Mouse (Mus musculus) thymus, postnatal 14 days (tissue): ENCODE results near the gene 4931417E11Rik.
A peak's percentile ranks its signal among the peaks of the same experiment; 100 is the strongest.

ENCODE experiments used
- DNase-seq: peaks from one replicate; pipeline ENCODE4 v3.0.0; 2021

The 4931417E11Rik gene

DNA sequence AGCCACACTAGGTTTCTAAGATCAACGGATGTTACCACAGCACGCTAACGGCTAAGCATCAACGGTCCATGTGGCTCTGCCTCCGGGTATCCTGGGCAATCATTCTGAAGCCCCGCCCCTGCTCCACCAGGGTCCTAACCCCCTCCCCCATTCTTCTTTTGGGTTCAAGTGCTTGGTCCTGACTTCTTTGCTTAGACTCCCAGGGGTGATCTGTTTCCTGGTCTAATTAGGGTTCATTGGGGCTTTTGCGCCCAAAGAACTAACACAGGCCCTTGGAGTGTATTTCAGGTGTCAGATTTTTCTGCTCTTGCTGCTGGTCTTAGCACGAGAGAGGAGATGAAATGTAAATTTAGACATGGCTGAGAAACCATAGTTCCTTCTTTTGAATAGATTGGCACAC, at the start of gene 4931417E11Rik:
4931417E11Rik (minus strand) TSS at position 101 of the 400 bp plus-strand sequence.
- no peak for DNase-seq

DNA sequence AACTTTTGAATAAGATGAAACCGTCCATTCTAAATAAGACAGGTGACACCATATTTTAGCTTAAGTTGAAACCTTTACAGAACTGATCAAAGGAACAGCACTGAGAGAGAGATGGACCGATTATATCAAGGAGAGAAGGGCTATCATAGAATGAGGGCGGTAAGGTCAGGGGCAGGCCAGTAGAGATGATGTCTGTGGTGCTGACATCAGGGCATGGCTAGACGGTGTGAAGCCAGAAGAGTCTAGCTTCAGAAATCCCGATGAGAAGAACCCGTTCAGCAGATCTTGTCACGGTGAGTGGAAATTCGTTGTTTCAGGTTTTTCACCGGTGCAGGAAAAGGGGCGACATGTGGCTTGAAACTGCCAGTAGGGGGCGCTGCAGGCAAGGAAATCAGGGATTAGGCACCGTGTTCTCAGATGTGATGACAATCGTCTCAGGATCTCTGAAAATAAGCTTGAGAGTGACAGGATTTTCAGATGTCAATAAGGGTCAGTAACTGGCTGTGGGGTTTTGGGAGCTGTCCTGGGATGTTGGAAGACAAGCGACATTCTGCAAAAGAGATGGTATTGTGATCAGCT, 48.4 kb upstream of the 4931417E11Rik start:
- peak; percentile 4 for DNase-seq

DNA sequence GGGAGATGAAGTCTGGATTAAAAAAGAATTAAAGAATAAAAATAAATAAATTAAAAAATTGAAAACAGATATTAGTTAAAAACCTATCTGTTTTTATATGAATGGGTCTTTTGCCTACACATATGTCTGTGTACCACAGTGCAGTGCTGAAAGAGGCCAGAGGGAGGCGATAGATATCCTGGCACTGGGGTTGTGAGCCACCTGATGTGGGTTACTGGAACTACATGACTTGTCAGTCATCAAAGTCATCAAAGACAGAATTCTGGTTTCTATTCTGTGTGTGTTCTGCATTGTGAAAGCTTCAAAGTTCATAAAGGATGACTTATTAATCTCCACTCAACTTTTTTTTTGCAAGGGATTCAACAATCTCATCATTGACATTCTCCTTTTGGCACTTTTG, 43.4 kb upstream of the 4931417E11Rik start:
- no peak for DNase-seq

DNA sequence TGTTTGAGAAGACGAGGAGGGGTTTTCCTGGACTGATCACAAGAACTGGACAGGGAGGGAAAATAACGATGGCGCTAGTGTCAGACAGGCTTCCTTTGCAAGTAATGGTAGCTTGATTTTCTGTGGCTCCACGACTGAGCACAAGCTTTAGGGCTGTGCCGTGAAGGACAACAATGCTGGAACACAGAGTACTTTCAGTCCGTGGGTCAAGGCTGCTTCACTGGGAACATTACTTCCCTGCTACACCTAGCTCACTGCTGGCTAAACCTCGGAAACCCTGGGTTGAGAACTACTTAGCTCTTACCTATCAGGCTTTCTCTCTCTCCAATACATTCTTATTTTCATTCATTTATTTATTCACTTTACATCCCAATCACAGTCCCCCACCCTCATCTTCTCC, 30.2 kb upstream of the 4931417E11Rik start:
- no peak for DNase-seq

DNA sequence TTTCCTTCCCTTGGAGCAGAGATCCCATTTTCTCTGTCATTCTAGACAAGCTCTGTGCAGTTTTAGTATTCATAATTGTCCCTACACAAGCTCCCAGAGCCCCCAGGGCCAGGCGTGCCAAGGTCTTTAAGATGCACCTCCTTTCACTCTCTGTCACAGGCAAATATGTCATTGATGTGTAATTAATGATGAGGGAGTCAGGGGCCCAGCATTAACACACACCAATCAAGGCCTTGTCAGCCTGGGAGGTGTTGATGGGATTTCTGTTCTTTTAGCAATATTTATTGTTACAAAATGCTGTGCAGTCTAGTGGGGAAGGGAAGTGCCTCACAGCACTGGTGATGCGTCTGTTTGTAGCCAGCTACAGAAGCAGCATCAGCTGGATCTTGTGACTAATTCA, 27.9 kb upstream of the 4931417E11Rik start:
- DNase-seq: no peak

DNA sequence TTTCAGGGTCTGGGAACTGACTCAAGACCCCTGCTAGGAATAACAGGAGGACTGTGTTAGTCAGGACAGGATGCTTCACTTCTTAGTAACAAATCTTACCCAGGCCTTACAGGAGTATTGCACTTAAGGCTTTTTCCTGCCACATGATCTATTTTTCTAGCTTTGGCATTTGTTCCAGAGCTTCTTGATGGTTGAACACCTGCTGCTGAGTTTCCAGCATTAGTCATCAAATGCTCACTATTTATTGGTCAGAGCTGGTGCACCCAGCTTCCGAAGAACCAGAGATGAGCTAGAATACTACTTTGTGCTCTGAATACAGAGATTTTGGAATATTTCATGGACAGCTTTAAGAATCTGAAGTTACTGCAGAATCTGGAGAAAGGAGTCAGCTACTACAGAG, 21.1 kb upstream of the 4931417E11Rik start:
- DNase-seq: no peak

DNA sequence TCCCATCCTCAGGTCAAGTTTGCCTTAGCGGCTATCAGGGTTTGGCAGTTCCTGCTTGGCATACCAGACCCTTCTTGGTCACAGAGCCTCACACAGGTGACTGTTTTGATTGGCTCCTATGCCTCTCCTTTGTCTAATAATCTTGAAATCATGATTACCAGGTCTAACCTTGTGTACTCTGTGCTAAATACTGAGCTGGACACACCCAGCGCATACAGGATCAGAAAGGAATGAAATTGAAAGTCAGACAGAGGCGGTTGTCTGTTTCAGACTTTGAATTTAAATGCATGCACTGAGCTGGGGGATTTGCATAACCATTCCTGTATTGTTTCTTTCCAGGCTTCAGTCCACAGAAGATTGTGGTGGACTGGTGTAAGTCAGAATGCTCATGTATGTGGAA, 16.1 kb upstream of the 4931417E11Rik start:
- DNase-seq: no peak

DNA sequence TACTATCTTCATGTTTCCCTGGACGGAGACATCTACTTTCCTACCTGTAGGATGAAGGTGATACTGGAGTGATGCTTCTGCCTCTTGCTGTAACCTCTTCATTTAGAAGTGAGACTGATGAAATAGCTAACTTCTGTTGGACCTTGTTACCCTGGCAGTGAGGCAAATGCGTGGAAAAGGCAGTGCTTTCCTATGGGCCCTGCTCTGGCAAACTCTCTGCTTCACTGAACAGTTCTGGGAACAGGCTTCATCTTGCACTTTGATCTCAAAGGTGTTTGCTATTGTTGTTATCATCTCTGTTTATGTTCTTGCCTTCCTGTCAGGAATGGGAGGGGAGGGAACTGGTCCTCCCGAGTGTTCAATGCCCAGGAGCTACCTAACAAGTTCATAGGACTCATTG, 3.4 kb downstream of the 4931417E11Rik start:
- DNase-seq: no peak

DNA sequence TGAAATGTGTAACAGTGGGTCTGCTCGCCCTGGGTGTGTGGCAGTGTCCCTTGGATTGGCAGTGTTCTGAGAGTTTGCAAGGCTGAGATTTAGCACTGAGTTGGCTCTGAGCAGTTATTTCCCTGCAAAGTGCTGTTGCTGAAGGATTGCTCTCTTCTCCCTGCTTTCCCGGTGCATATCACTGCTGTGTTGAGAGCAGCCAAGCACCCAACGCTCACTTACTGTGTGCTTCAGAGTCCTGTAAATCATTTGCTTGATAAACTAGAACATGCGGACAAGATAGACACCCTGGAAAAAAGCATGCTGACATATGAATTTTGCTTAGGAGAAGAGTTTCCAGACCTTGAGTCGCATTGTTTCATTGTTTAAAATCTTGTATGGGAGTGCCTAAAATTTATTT, 6.9 kb downstream of the 4931417E11Rik start:
- no peak for DNase-seq

DNA sequence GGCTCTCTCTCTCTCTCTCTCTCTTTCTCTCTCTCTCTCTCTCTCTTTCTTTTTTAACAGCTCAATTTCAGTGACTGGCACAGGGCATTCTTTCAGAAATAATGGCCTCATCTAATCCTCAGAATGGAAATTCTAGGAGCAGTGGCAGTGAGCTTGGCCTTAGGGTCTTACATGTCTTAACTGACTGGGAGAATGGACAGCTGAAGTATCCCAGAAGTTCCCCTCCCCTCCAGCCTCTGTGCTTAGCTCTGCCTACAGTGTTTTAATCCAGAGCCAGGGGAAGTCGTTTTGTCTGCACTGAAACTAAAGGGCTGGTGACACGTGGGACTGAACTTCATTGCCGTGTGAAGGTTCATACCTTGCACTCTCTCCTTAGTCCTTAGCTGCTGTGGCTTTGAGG, 35.6 kb downstream of the 4931417E11Rik start:
- no peak for DNase-seq

DNA sequence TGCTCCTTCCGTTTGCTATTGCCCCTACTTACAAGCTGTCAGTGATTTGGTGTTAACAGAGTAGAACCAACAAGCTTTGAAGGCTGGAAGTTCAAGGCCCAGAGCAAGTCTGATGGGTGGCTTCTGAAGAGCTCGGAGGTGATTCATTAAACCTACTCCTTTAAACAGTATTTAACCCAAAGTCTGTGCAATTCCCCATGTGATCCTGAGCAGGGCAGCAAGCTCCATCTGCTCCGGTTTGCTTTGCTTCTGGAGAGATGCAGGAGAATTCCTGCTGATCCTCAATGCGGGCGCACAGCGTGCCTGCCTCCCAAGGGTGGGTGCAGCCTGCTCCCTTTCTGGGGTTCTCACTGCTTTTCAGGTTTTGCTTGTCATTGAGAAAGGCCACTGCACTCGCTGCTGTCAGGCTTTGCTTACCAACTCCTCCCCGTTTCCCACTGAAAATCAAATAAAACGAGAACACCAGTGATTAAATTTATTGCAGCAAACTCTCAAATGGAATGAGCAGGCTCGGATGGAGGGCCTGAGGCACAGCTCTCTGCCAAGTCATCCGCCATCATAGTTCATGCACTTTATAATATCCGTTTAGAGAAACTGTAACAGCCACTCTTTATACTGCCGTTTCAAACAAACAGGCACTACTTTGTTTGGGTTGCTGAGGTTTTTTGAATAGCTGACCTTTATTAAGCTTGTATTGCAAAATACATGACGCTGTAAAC, 40.7 kb downstream of the 4931417E11Rik start:
- DNase-seq: no peak

DNA sequence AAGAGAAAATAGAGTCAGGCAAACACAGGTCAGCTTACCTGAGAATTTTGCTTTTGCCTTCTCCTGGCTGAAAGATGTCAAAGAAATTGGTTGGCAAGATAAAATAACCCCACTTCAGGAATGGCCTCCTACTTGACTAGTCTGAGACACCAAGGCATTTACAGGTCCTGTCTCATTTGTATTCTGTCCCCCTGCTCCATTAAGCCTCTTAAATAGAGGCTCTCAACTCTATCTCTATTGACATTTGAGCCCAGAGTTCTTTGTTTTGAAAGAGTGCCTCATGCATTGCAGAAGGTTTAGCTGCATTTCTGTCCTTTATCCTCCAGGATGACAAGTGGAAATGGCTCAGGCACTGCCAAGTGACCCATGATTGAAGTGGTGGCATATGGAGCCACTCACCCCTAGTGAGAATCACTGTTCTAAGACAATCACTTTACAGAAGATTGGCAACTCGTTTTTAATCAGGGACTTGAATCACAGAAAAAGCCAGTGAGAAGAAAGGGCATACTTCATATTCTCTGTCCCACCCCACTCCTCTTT, 42.1 kb downstream of the 4931417E11Rik start:
- no peak for DNase-seq
